Mouse (Mus musculus): Measurements from ENCODE around the gene Fat4. TPM values are rescaled to one million over a fixed set of nuclear protein-coding genes. Genes with fewer than 3 reads are reported as not detected.

Gene Fat4
- total RNA-seq, 2 experiments from 2014 or later = 29.4 to 34.5 TPM

- no peak for TF ChIP-seq CTCF (conservative IDR thresholded peaks at IDR 0.05)
These were observed 58.4 kb downstream of the Fat4 start for GRCm38 (mm10) chr3:38945157-38945556.

GRCm38 (mm10) chr3:38947706-38948105 lies 61.0 kb downstream of the Fat4 start:
- H3K4me3 ChIP-seq = no peak overlapping the region
- TF ChIP-seq CTCF (conservative IDR thresholded peaks at IDR 0.05) = no peak
- no peak for DNase-seq (ENCODE audit: low spot score in 2 of 2)
- H3K27ac ChIP-seq = no peak overlapping the region

More at GRCm38 (mm10) chr3:38945157-38945556, 58.4 kb downstream of the Fat4 start:
- no peak for DNase-seq (ENCODE audit: low spot score in 2 of 2)
- no peak overlapping the region for H3K27ac ChIP-seq
- H3K4me3 ChIP-seq = no peak overlapping the region

- no peak for DNase-seq (ENCODE audit: low spot score in 2 of 2)
- H3K27ac ChIP-seq = no peak overlapping the region
- TF ChIP-seq CTCF (conservative IDR thresholded peaks at IDR 0.05) = no peak
- H3K4me3 ChIP-seq = no peak overlapping the region
These were observed 65.9 kb downstream of the Fat4 start for GRCm38 (mm10) chr3:38952602-38953001.

DNA sequence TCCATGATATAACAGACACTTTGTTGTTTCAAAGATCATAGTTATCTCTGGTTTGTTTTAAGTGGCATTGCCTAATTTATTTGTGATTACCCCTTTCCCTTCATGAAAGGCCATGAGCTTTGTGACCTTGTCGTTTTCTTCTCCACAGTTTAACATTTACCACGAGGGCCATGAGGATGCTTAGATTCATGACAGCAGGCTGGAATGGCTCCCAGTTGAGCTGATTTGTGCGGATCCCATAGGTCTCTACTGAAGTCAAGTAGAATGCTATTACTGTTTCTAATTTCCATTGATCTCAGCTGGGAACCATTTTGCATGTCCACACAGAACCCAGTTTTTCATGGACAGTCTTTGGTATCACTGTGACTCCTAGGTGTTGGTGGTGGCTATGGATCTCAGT lies 67.5 kb downstream of the Fat4 start:
- DNase-seq (ENCODE audit: low spot score in 2 of 2) = no peak
- TF ChIP-seq CTCF (conservative IDR thresholded peaks at IDR 0.05) = no peak
- H3K27ac ChIP-seq = no peak overlapping the region
- no peak overlapping the region for H3K4me3 ChIP-seq

DNA sequence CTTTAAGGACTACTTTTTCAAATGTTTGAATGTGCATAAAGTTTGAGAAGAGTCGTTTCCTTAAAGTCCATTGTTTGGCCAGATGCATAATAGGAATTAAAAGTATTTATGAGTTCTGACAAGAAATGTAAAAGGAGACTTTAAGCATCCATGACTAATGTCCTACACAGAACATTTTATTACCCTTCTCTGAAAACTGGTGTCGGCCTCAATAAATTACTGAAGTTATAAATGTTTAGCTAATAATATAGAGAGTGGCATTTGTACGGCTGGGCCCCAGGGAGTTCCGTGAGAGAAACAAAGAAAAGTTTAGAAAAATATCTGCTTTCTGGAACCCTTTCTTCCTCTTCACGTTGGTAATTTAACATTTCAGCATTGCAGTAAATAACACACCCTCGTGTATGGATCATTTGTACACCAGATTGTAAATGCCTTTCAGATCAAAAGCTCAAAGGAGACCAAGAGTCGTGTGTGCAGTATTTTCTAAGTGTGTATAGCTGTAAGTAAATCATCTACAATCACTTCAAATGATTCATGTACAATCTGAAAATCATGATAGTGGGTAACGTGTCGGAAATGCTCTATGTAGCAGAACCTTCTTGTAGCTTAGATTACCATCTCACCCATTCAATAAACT lies 69.4 kb downstream of the Fat4 start:
- H3K27ac ChIP-seq = no peak overlapping the region
- DNase-seq (ENCODE audit: low spot score in 2 of 2) = no peak
- H3K4me3 ChIP-seq = no peak overlapping the region
- TF ChIP-seq CTCF (conservative IDR thresholded peaks at IDR 0.05) = no peak

GRCm38 (mm10) chr3:38957186-38957585 lies 70.4 kb downstream of the Fat4 start:
- no peak overlapping the region for H3K27ac ChIP-seq
- no peak for TF ChIP-seq CTCF (conservative IDR thresholded peaks at IDR 0.05)
- no peak overlapping the region for H3K4me3 ChIP-seq
- no peak for DNase-seq (ENCODE audit: low spot score in 2 of 2)

- no peak overlapping the region for H3K27ac ChIP-seq
- no peak for DNase-seq (ENCODE audit: low spot score in 2 of 2)
- TF ChIP-seq CTCF (conservative IDR thresholded peaks at IDR 0.05) = no peak
- H3K4me3 ChIP-seq = no peak overlapping the region
These were observed 75.6 kb downstream of the Fat4 start for GRCm38 (mm10) chr3:38962328-38962727.

DNA sequence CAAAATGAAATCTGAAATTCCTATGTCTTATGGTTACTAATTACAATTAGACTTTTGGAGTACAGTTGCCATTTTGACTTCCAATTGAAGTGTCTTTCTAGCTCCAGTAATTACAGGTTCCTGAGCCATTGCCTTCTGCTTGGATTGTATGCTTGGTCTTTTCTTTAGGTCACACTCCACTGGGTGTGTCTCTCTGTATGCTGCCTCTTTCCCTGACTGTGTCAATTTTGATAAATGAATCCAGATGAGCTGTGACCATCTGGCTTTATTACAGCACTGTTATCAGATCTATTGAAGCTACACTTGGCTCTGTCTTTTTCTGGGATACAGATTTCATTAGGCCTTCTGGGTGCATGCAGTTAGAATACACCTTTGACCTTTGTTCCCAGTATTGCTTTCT lies 80.7 kb downstream of the Fat4 start:
- Histone ChIP-seq H3K27ac (no peak overlapping the region), H3K4me3 (no peak overlapping the region)
- no peak for TF ChIP-seq CTCF (conservative IDR thresholded peaks at IDR 0.05)
- no peak for DNase-seq (ENCODE audit: low spot score in 2 of 2)

GRCm38 (mm10) chr3:38986379-38986778 lies 99.6 kb downstream of the Fat4 start:
- Histone ChIP-seq H3K4me3 (no peak overlapping the region), H3K27ac (no peak overlapping the region)
- no peak for TF ChIP-seq CTCF (conservative IDR thresholded peaks at IDR 0.05)
- no peak for DNase-seq (ENCODE audit: low spot score in 2 of 2)

- Histone ChIP-seq H3K4me3 (no peak overlapping the region), H3K27ac (no peak overlapping the region)
- no peak for TF ChIP-seq CTCF (conservative IDR thresholded peaks at IDR 0.05)
- DNase-seq (ENCODE audit: low spot score in 2 of 2) = no peak
These were observed 102.4 kb downstream of the Fat4 start for GRCm38 (mm10) chr3:38989181-38989580.

DNA sequence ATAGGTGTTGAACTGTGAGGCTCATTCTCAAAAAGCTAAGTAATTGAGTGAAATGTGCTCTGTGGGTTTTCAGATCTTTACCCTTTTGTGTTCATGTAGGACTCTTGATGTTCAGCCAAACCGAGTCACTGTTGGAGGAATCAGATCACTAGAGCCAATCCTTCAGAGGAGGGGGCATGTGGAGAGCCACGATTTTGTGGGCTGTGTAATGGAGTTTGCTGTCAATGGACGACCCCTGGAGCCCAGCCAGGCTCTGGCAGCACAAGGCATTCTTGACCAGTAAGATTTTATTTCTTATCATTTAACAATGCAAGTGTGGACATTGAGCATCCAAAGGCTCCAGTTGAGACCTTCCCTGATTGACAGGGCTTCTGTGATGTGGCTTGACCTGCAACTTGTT lies 113.3 kb downstream of the Fat4 start:
- no peak for TF ChIP-seq CTCF (conservative IDR thresholded peaks at IDR 0.05)
- no peak overlapping the region for H3K4me3 ChIP-seq
- H3K27ac ChIP-seq = no peak overlapping the region
- no peak for DNase-seq (ENCODE audit: low spot score in 2 of 2)

DNA sequence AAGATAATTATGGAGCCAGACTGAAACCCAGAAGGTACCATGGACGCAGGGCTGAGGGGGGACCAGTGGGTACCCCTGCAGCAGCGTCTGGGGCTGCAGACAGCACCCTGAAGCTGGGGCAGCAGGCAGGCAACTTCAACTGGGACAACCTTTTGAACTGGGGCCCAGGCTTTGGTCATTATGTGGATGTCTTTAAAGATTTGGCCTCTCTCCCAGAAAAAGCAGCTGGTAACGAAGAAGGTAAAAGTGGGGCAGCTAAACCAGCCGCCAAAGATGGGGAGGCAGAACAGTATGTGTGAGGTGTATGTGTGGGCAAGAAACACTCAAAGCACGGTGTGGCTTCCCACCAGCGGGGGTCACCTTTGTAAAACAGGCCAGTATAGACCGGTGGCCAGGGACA lies 123.8 kb downstream of the Fat4 start:
- H3K27ac ChIP-seq = peak overlapping the region; percentile 62
- DNase-seq (ENCODE audit: low spot score in 2 of 2) = no peak
- TF ChIP-seq CTCF (conservative IDR thresholded peaks at IDR 0.05) = no peak; the same call in 1 of the 2 replicates
- no peak overlapping the region for H3K4me3 ChIP-seq

DNA sequence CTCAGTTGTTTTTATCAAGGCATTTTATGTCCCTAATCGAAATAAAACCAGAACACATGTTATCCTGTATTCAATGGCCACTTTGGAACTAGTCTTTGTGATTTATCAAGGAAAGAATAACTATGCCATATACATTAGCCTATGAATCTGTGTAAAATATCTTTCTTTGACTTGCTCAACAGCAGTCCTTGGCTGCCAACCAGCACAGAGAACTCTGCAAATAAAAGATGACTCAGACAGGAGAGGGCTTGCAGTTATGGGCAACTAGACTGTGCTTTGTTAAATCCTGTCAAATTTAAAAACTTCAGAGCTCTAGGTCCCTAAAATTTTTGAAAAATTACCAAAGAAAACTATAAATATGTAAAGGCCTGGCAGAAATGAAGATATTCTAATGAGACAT lies 130.9 kb downstream of the Fat4 start:
- Histone ChIP-seq H3K27ac (peak overlapping the region; percentile 43), H3K4me3 (no peak overlapping the region)
- DNase-seq (ENCODE audit: low spot score in 2 of 2) = no peak
- no peak for TF ChIP-seq CTCF (conservative IDR thresholded peaks at IDR 0.05)

DNA sequence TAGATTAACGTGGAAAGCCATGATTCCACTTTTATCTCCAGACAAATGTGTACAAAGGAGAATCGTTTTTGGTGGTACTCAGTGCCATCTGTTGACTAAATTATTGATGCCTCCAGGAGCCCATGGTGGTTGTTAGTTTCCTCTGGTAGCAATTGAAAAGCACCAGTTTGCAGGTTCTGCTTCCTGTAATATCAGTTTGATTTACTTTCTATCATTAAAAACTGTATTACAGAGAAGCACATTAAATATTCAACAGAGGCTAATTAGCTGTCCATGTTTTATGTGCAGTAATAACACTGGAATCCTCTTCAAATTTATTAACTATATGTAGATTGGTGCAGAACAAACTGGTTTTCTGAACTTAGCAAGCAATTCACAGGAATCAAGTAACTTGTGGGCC lies 149.4 kb downstream of the Fat4 start:
- no peak overlapping the region for H3K27ac ChIP-seq
- DNase-seq (ENCODE audit: low spot score in 2 of 2) = no peak
- no peak for TF ChIP-seq CTCF (conservative IDR thresholded peaks at IDR 0.05)
- H3K4me3 ChIP-seq = no peak overlapping the region

Data from layer of hippocampus, adult 2 months (tissue).